In genomic region chr13:104069216-104069615, GRCm38 (mm10) we compare ENCODE assay signal across 26 mouse cellular contexts. TPM values are rescaled to one million over a fixed set of nuclear protein-coding genes. Genes with fewer than 3 reads are reported as not detected.
DNase-seq lines count a peak whose midpoint lies in the region; ATAC-seq and TF ChIP-seq lines count a peak whose summit lies in the region.
"Had no signal": no experiment of that assay in that cellular context is flagged by ENCODE, and none has a peak within 500 bp of the region (broad histone marks: within the 10 kb centered on the region; RNA-seq: fewer than 3 reads in every experiment).

No protein-coding gene starts in this region.

- TF ChIP-seq CTCF in midbrain, postnatal 0 days (IDR thresholded peaks at IDR 0.05): no peak

- no peaks in the 10 kb centered on the region for H3K27me3 ChIP-seq in midbrain, postnatal 0 days (ENCODE audit: insufficient read depth, low read length)
- H3K27me3 ChIP-seq in midbrain, embryonic 16.5 days (ENCODE audit: control insufficient read depth, insufficient read depth, low read depth, low read length): no peaks in the 10 kb centered on the region
- H3K27me3 ChIP-seq: embryonic facial prominence, embryonic 15.5 days; forebrain, embryonic 12.5 days; intestine, embryonic 15.5 days; limb, embryonic 13.5 days; neural tube, embryonic 13.5 days had no signal

- H3K4me2 ChIP-seq in midbrain, postnatal 0 days (ENCODE audit: low read depth, low read length, poor library complexity, severe bottlenecking): no peak overlapping the region
- H3K4me2 ChIP-seq in midbrain, embryonic 16.5 days (ENCODE audit: low read length): no peak overlapping the region
- H3K4me2 ChIP-seq: embryonic facial prominence, embryonic 15.5 days; forebrain, embryonic 12.5 days; intestine, embryonic 15.5 days; limb, embryonic 13.5 days; liver, embryonic 11.5 days; midbrain, embryonic 11.5 days; neural tube, embryonic 13.5 days had no signal

- peak; percentile 66 for DNase-seq in adrenal gland, adult 2 months
- DNase-seq in adrenal gland, postnatal 4 days (ENCODE audit: low spot score in 2 of 2): no peak
- peak; percentile 17 for DNase-seq in left cerebral cortex, postnatal 4 days
- no peak for DNase-seq in left cerebral cortex, adult 11 months (ENCODE audit: low spot score)
- DNase-seq in midbrain, postnatal 0 days (ENCODE audit: low spot score): peak; percentile 15
- DNase-seq in yolk sac, embryonic 10.5 days (ENCODE audit: low spot score): no peak
- DNase-seq: cerebellum, adult 18-20 months; cerebellum, postnatal 25 days; forebrain, postnatal 0 days; gastrocnemius, postnatal 10 days; heart, postnatal 14 days; kidney, adult 8-10 months; kidney, postnatal 10 days had no signal

- H3K27ac ChIP-seq in midbrain, postnatal 0 days (ENCODE audit: low read depth, low read length): no peak overlapping the region
- no peak overlapping the region for H3K27ac ChIP-seq in midbrain, embryonic 16.5 days (ENCODE audit: low read length)
- H3K27ac ChIP-seq: embryonic facial prominence, embryonic 10.5 days; embryonic facial prominence, embryonic 15.5 days; forebrain, embryonic 12.5 days; intestine, embryonic 15.5 days; left cerebral cortex, adult 2 months; limb, embryonic 13.5 days; neural tube, embryonic 13.5 days had no signal

- H3K9ac ChIP-seq in midbrain, postnatal 0 days (replicated peaks; ENCODE audit: low read length, poor library complexity, severe bottlenecking): no peak overlapping the region
- H3K9ac ChIP-seq in midbrain, embryonic 16.5 days (ENCODE audit: low read depth, low read length): no peak overlapping the region
- H3K9ac ChIP-seq: embryonic facial prominence, embryonic 15.5 days; forebrain, embryonic 12.5 days; forebrain, postnatal 0 days; intestine, embryonic 15.5 days; limb, embryonic 13.5 days; neural tube, embryonic 13.5 days had no signal

- H3K36me3 ChIP-seq in midbrain, postnatal 0 days (ENCODE audit: insufficient read depth, low read length): peaks cover 49% of the 10 kb centered on the region
- peaks cover 20% of the 10 kb centered on the region for H3K36me3 ChIP-seq in midbrain, embryonic 16.5 days (ENCODE audit: control insufficient read depth, insufficient read depth, low read length)
- H3K36me3 ChIP-seq: intestine, embryonic 15.5 days had no signal

- intact Hi-C loops in left cerebral cortex, postnatal 4 days (cut with DNase I): no loop called here

- H3K4me3 ChIP-seq in midbrain, postnatal 0 days (ENCODE audit: low read depth, low read length): no peak overlapping the region
- no peak overlapping the region for H3K4me3 ChIP-seq in midbrain, embryonic 16.5 days (ENCODE audit: low read depth, low read length)
- H3K4me3 ChIP-seq: embryonic facial prominence, embryonic 10.5 days; embryonic facial prominence, embryonic 15.5 days; forebrain, embryonic 12.5 days; intestine, embryonic 15.5 days; left cerebral cortex, adult 2 months; limb, embryonic 13.5 days; neural tube, embryonic 13.5 days had no signal

- no peaks in the 10 kb centered on the region for H3K9me3 ChIP-seq in midbrain, postnatal 0 days (ENCODE audit: low read length)
- no peaks in the 10 kb centered on the region for H3K9me3 ChIP-seq in midbrain, embryonic 16.5 days (replicated peaks; ENCODE audit: control insufficient read depth, low read length, poor library complexity, severe bottlenecking)
- H3K9me3 ChIP-seq: embryonic facial prominence, embryonic 10.5 days; embryonic facial prominence, embryonic 15.5 days; forebrain, embryonic 12.5 days; G1E; intestine, embryonic 15.5 days; limb, embryonic 13.5 days; neural tube, embryonic 13.5 days had no signal

- H3K4me1 ChIP-seq in midbrain, postnatal 0 days (ENCODE audit: insufficient read depth, low read length): no peaks in the 10 kb centered on the region
- H3K4me1 ChIP-seq in midbrain, embryonic 16.5 days (ENCODE audit: control insufficient read depth, insufficient read depth, low read length): no peaks in the 10 kb centered on the region
- H3K4me1 ChIP-seq: embryonic facial prominence, embryonic 15.5 days; forebrain, embryonic 12.5 days; intestine, embryonic 15.5 days; neural tube, embryonic 13.5 days had no signal

- 88% methylated on average over 11 of the region's 11 CpGs for WGBS in midbrain, postnatal 0 days
- 86% methylated on average over 11 of the region's 11 CpGs for WGBS in midbrain, embryonic 16.5 days

- ATAC-seq in midbrain, postnatal 0 days (ENCODE audit: low FRiP score): no peak
- ATAC-seq in midbrain, embryonic 16.5 days: no peak
- no peak for ATAC-seq in megakaryocyte progenitor cell, adult 5-6 weeks (replicated peaks; ENCODE audit: poor library complexity)
- ATAC-seq: forebrain, postnatal 0 days; hindbrain, embryonic 16.5 days; intestine, embryonic 15.5 days had no signal

RNA-seq across cellular contexts. Expression of gene Nln, which starts 40.2 kb away (rescaled TPM):
- 10 to 100 TPM; 19.5 to 20.2 TPM for total RNA-seq in adrenal gland, adult 2 months (2021)
- 9.4 and 9.7 TPM in 2 replicates for polyA plus RNA-seq in adrenal gland, adult 2 months (2012; rRNA removed)
- total RNA-seq in adrenal gland, postnatal 4 days (2021): 10 to 100 TPM; 25.2 to 27.5 TPM
- total RNA-seq in left cerebral cortex, postnatal 4 days (2021): 10 to 100 TPM; 77.8 to 81.4 TPM
- total RNA-seq in midbrain, postnatal 0 days (2014; rRNA removed): 91.3 and 94.1 TPM in 2 replicates
- 59.2 and 60.2 TPM in 2 replicates for polyA plus RNA-seq in midbrain, postnatal 0 days (2015; fragmentation: Nextera tagmentation; extraction: Ambion mirVana)
- 76.3 and 82.4 TPM in 2 replicates for polyA plus RNA-seq in midbrain, embryonic 16.5 days (2015; fragmentation: Nextera tagmentation; extraction: Ambion mirVana)
- 33.0 and 38.0 TPM in 2 replicates for total RNA-seq in megakaryocyte progenitor cell, adult 5-6 weeks (2015)
- 39.1 and 46.9 TPM in 2 replicates for total RNA-seq in megakaryocyte progenitor cell, adult 5-6 weeks (2017)

RNA-seq across cellular contexts. Expression of gene Sgtb, which starts 40.3 kb away (rescaled TPM):
- 1 to 10 TPM; 8.7 to 9.2 TPM for total RNA-seq in adrenal gland, adult 2 months (2021)
- 0.83 and 1.0 TPM in 2 replicates for polyA plus RNA-seq in adrenal gland, adult 2 months (2012; rRNA removed)
- total RNA-seq in adrenal gland, postnatal 4 days (2021): 1 to 10 TPM; 5.7 to 6.4 TPM
- total RNA-seq in left cerebral cortex, postnatal 4 days (2021): 10 to 100 TPM; 35.2 to 38.1 TPM
- 32.5 and 33.0 TPM in 2 replicates for total RNA-seq in midbrain, postnatal 0 days (2014; rRNA removed)
- 19.8 and 21.2 TPM in 2 replicates for polyA plus RNA-seq in midbrain, postnatal 0 days (2015; fragmentation: Nextera tagmentation; extraction: Ambion mirVana)
- 29.0 and 29.1 TPM in 2 replicates for polyA plus RNA-seq in midbrain, embryonic 16.5 days (2015; fragmentation: Nextera tagmentation; extraction: Ambion mirVana)
- total RNA-seq in megakaryocyte progenitor cell, adult 5-6 weeks (2015): not detected in 2 replicates
- 0.34 TPM in 1 of 2 replicates, not detected in the other for total RNA-seq in megakaryocyte progenitor cell, adult 5-6 weeks (2017)

Comparison
In these comparisons a context has a peak if more than half of its experiments do, and no peak if none do; other contexts are left out.
1. DNase-seq: peak in adrenal gland, adult 2 months (single experiment), left cerebral cortex, postnatal 4 days (single experiment) and midbrain, postnatal 0 days (single experiment); none in adrenal gland, postnatal 4 days (0 of 2), left cerebral cortex, adult 11 months (single experiment) and yolk sac, embryonic 10.5 days (single experiment).
2. RNA of gene Sgtb, which starts 40.3 kb away (total RNA-seq): 35.2 to 38.1 TPM in left cerebral cortex, postnatal 4 days, 32.5 to 33.0 TPM in midbrain, postnatal 0 days, 8.7 to 9.2 TPM in adrenal gland, adult 2 months and 5.7 to 6.4 TPM in adrenal gland, postnatal 4 days; 0.34 TPM in megakaryocyte progenitor cell, adult 5-6 weeks; every median in the first group is over 4 times any median in the second.